Mouse (Mus musculus): ENCODE data around the gene Sox9. TPM values are rescaled to one million over a fixed set of nuclear protein-coding genes. Genes with fewer than 3 reads are reported as not detected.

Sox9 gene
- polyA plus RNA-seq (2015; fragmentation: Illumina TruSeq; extraction: RNeasy Lipid Tissue Mini Kit (QIAGEN cat#74804); ENCODE audit: low read depth, low replicate concordance): 11.7 TPM

DNA sequence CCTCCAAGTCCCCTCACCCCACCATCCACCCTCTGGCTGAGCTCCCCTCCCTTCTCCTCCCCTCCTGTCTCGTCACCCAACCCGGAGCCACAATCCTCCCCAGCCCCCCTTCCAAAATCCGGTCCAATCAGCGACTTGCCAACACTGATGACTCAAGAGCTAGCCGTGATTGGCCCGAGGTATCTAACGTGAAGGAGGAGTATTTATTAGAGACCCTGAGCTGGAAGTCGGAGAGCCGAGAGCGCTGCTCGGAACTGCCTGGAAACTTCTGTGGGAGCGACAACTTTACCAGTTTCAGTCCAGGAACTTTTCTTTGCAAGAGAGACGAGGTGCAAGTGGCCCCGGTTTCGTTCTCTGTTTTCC lies at the start of gene Sox9:
Gene Sox9 (plus strand): TSS at position 231 of the 363 bp plus-strand sequence.

